Mouse (Mus musculus): ENCODE data around the gene Syncrip.
"Not testable (repeated sequence)": the region's sequence is repeated elsewhere in the genome, so short reads cannot be mapped to it uniquely, and the experiment has no call there.

Syncrip gene

DNA sequence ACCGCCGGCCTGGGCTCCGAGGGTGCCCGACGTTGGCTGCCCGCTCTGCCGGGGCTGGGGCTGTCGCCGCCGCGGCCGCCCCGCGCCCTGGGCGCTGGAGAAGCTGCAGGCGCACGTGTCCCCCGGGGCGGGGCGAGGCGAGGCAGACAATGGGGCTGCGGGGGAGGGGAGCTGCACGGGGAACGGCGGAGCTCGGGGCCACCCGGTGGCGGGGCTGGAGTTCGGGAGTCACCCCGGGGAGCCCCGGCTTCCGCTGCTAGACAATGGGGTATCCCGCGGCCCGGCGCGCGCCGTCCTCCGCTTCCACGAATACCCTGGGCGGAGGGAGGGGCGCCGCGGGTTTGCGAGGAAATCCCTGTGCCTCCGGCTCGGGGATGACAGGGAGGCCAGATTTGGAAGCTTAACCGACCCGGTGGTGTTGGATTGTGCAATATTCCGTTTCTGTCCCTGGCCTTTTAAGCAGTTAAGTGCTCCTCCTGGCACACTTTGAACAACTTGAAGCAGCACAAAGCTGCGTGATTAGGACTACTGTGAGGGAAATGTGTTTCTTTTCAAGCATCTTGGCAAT lies 539 bp upstream of the Syncrip start:
- DNase-seq (ENCODE audit: low read depth, low spot score) = peak; percentile 74

DNA sequence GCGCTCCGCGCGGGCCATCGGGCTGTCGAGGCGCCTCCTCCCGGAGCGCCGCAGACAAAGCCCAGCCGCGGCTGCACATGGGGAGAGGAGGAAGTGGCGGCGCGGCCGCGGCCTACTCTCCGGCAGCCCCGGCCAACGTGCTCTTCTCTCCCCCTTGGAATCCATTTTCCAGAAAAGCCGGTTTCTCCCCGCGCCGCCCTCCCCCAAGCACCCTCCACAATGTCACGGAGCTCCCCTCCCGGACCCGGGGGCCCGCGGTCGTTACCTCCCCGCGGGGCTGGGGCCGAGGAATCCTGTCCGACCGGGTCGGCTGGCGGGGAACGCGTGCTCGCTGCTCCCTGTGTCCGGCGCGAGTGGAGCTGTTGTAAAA lies 598 bp downstream of the Syncrip start:
- no peak for DNase-seq (ENCODE audit: low read depth, low spot score)

DNA sequence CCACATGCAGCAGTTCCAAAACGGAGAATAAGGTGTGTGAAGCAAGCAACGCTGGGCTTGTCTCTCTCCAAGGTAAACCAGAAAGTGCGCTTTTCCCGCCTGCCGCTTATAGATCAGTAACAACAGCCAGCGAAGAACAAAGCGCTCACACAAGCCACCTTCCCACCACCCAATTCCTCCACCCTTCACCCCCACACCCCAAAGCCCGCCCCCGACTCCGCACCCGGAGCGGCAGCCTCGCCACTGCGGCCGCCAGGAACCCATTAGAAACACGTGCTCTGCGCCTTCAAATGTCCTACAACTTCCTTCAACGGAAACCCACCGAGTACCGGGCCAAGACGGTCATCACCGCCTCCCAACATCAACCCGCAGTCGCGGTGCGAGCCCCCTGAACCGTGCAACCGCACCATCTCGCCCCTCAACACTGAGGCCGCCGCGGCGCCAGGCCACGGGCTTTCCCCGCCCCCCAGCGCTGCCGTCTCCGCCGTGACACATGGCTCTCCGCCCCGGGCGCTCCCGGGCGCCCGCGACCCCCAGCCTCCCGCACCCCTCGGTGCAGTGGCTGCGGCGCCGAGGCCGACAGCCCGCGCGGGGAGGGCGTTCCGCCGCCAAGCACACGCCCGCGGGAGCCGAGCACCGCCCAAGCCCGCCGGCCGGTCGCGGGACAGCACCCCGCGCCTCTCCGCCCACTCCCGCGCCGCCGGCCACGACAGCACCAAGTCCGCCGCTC lies 1.1 kb downstream of the Syncrip start:
- DNase-seq (ENCODE audit: low read depth, low spot score) = peak; percentile 57

DNA sequence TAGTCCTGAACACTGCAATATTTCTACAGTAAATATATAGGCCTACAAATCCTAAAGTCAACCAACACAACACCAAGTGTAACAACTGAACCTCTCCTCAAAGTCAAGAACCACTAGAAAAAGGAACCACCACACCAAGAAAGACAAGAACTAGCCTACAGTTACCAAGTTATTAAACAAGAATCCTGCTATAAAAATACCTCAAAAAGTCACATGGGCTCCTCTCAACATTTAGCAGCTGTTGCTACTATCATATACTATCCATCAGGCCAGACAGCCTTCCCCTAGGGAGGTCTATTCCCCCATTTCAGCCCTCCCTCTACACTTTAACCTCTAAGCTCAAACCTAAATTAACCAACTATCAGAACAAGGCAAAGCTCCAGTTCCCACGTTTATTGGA lies 2.3 kb downstream of the Syncrip start:
- no peak for DNase-seq (ENCODE audit: low read depth, low spot score)

DNA sequence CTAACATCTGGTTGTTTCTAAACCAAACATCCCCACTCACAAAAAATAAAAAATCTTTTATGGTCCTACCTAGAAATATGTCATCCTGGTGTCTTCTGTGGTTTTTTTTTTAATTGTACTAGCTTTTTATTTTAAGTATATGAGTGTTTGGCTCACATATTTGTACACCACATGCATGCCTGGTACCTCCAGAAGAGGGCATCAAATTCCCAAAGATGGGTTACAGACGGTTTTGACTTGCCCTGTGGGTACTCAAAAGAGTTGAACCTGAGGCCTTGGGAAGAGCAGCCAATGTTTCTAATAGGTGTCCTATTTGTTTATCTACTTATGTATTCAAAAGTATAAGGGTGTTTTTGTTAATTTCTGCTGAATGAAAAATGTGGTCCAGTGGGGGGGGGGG lies 6.2 kb downstream of the Syncrip start:
- DNase-seq (ENCODE audit: low read depth, low spot score) = peak; percentile 23

DNA sequence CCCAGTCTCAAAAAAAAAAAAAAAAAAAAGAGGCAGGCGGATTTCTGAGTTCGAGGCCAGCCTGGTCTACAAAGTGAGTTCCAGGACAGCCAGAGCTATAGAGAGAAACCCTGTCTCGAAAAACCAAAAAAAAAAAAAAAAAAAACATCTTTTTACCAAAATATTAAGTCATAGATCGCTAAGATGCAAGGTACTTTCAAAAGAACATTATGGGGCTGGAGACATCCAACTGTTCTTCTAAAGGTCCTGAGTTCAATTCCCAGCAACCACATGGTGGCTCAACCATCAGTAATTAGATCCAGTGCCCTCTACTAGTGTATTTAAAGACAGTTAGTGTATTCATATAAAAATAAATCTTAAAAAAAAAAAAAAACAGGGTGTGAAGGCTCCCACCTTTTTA lies 21.4 kb downstream of the Syncrip start:
- not testable (repeated sequence) for DNase-seq (ENCODE audit: low read depth, low spot score)

DNA sequence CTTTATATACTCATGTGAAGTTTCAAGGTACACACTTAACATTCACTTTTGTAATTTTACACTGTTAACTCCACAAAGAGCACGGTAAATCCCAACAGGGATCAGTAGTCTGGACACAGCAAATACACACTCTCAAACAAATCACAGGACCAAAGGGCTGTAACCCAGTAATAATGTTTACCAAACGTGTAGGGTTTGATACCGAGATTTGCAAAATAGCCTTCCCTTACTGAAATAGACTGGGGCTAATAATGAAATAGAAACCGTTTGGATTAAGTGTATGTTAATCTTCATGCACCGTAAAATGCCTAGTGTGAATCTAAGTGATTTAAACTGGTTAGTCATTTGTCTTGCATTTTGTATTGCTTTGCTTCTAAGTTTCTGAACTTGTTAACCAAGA lies 42.4 kb downstream of the Syncrip start:
- no peak for DNase-seq (ENCODE audit: low read depth, low spot score)

DNA sequence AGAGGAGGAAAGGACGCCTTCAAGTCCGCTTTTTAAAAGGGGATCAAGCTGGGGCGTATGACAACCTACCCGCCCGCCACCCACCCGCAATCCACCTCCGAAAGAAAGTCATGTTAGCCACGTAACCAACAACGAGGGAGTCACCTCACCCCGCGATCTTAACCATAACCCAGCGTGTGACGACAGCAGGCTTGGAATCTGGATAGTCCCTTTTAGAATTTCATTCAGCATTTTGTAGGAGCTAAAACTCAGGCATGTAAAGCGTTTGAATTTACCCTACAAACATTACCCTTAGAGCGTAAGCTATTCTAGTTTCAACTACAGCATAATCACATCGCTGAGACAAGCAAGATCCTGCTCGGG lies 43.2 kb downstream of the Syncrip start:
- DNase-seq (ENCODE audit: low read depth, low spot score) = no peak

DNA sequence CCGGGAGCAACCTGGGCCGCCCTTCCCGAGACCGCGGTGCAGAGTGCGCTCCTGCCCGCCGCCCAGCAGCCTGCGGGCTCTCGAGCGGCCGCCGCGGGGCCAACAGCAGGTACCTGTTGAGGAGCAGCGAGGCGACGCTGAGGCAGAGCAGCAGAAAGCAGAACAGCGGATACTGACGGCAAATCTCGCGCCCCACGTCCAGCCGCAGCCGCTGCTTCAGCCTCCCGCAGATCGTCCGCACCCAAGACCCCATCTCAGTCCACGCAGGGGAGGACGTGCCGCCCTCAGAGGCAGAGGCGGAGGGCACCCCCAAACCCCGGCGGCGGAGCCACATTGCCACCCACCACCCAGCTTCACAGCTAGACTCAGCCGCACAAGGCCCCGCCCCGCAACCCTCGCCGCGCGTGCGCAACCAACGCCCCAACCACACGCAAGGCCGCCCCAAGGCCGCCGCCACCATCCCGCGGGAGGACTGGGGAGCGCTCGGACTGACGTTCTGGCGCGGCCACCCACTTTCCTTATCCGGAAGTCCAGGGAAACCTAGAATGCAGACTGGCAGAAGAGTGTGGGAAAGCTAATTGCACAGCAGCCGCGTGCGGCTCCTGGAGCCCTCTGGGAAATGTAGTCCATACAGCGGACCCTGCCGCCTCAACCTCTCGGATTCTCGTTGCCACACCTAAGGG lies 43.7 kb downstream of the Syncrip start, which contains the start of gene Snx14:
TSS of gene Snx14 (minus strand) at position 404 of the 683 bp plus-strand sequence.
- DNase-seq (ENCODE audit: low read depth, low spot score) = peak; percentile 95

DNA sequence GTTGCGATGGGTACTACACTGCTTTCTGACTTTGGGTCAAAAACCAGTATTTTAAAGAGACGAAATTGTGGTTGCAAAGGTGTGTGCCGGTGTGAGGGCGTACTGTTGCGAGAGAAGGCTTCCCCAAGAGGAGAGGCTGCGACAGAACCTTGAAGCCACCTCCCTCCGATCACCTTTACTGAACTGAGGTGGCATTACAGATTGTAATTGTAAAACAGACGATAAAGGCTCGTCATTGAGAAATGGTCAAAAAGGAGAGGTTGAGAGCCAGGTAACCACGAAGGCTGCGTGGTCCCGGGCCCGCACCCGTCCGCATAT lies 44.2 kb downstream of the Syncrip start:
- DNase-seq (ENCODE audit: low read depth, low spot score) = no peak

DNA sequence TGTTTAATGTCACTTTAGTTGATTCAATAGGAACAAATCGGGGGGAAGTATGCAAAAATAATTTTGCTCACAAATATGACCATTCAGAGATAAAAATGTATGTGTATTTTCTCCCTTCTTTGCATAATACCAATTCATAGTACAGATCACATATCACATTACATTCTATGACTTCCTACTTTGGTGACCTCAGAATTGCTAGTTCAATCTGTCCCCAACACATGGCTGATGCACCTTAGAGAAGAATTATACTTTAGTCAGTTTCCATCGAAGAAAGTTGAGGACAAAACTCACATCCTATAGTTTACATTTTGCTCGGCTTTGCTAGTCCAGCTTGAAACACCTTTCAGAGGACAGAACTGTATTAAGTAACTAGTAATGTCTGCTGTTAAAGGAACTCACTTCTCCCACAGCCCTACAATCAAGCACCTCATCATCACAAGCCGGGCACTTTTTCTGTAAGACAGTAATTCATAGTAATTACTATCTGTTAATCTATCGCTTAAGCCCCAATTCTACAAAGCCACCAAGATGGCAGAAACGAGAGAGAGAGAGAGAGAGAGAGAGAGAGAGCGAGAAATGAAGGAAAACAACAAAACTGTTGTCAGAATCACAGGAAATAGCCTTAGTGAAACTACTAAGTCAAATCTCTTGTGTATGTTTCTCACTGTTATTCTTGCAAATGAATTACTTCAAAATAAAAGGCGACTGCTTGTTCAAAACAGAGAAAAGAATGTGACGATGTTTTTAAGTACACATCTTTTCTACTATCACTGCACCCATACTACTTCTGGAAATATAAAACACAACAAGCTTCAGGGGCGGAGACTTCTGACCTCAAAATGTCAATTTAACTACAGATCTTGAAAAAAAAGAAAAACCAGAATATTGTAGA lies 44.8 kb downstream of the Syncrip start:
- DNase-seq (ENCODE audit: low read depth, low spot score) = no peak

DNA sequence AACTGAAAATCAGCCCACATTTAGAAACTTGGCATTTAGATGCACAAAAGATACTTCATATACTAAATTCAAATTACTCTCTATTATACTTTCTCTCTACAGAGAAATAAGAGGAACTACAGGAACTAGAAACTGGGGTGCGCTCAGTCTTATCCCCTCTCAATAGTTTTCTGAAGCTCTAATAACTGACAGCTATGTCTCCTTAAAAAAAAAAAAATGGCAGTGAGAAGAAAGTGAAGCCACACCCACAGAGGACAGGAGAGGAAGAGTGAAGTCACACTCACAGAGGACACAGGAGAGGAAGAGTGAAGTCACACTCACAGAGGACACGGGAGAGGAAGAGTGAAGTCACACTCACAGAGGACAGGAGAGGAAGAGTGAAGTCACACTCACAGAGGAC lies 58.0 kb downstream of the Syncrip start:
- DNase-seq (ENCODE audit: low read depth, low spot score) = no peak

DNA sequence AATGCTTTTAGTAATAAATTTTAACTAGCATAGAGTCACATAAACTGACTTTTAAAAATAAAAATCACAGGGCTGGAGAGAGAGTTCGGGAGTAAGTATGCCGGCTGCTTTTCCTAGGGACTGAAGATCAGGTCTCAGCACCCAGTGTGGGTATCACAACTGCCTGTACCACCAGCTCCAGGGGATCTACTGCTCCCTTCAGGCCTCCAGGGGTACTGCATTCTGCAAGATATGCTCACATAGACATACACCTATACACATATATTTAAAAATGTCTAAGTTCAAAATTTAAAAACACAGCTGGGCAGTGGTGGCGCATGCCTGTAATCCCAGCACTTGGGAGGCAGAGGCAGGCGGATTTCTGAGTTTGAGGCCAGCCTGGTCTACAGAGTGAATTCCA lies 59.9 kb downstream of the Syncrip start:
- peak; percentile 38 for DNase-seq (ENCODE audit: low read depth, low spot score)

DNA sequence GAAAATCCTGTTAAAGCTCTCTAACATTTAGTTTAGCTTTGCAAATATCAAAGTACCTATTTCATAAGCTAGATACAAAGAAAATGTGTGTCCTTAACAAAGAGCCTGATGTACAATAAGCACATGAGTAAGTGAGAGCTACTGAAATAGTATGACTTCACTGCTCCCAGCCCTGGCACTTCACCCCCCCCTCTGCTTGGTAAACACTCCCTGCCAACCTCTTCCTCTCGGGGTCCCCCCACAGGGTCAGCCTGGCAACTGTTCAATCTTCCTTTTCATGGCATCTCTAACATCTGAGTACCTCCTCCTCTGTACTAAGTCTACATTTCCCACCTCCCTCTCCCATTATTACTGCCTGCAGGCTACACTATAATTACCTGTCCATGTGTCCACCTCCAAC lies 65.6 kb downstream of the Syncrip start:
- no peak for DNase-seq (ENCODE audit: low read depth, low spot score)

DNA sequence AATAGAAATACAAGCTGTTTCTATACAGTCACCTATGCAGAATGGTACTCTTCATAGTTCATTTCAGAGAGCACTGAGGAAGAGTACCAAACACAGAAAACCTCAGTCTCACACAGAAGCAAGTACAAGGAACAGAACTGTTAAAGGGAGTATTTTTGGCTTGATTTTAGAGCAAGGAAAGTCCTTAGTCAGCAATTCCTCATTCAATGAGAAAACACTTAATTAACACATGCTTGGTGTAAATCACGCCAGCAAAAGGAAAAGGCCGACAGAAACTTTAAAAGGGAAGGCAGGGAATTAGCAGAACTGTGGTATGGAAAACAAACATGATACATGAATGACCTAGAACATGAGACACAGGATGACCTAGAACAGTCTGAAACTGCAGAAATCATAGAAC lies 72.4 kb downstream of the Syncrip start:
- no peak for DNase-seq (ENCODE audit: low read depth, low spot score)

DNA sequence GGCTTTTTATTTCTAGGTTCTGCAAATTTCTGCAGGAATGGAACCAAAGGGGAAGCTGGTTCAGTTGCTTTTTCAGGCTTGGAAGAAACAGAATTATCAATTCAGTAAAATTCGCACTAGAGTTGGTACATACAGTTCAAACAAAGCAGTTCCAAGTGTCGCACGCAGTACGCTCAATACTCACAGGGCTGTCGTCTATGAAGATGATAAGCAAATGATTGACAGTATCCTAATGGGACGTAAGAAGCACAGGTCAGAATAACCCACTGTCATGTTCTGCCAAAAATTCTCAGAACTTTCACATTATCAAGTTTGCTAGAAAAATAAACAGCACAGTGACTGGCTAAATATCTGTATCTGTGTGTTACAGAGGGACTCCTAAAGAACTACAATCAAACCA lies 77.9 kb downstream of the Syncrip start:
- DNase-seq (ENCODE audit: low read depth, low spot score) = no peak

DNA sequence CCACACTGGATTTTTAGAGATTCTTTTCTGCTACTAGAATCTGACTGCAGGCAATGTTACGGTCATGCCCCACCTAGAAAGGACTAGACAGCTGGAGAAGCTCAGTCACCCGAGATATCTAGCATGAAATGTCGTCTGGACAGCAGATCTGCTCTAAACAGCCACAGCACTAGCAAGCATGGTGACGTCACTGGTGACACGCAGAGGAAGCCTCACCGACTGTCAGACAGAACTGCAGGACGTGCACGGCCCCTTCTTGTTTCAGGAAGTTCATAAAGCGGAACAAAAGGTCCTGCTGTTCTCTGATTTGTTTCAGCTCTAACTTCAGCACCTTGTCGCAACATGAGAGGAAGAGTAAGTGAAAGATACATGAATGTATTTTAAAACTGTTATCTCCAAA lies 78.3 kb downstream of the Syncrip start:
- DNase-seq (ENCODE audit: low read depth, low spot score) = no peak

DNA sequence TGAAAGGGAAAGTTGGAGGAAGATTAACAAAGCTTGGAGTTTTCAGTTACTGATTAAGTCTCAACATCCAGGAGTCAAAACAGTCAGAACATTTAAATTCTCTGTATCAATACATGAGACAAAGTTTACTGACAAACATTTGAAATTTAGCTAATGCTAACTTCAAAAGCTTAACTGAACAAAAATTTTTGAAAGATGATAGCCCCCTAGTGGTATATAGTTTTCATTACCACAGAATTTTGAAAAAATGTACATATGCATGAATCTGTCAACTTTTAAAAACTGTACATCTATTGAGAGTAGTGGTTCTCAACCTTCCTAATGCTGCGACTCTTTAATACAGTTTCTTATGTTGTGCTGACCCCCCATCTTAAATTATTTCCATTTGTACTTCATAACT lies 83.9 kb downstream of the Syncrip start:
- no peak for DNase-seq (ENCODE audit: low read depth, low spot score)
